Mouse (Mus musculus): ENCODE results near the gene Cdkl3. TPM values are rescaled to one million over a fixed set of nuclear protein-coding genes. Genes with fewer than 3 reads are reported as not detected.
A peak's percentile ranks its signal among the peaks of the same experiment; 100 is the strongest.
"Not testable (repeated sequence)": the region's sequence is repeated elsewhere in the genome, so short reads cannot be mapped to it uniquely, and the experiment has no call there.

Gene Cdkl3
- polyA plus RNA-seq, 2 experiments from 2014 or later = 2.7 to 5.3 TPM

DNA sequence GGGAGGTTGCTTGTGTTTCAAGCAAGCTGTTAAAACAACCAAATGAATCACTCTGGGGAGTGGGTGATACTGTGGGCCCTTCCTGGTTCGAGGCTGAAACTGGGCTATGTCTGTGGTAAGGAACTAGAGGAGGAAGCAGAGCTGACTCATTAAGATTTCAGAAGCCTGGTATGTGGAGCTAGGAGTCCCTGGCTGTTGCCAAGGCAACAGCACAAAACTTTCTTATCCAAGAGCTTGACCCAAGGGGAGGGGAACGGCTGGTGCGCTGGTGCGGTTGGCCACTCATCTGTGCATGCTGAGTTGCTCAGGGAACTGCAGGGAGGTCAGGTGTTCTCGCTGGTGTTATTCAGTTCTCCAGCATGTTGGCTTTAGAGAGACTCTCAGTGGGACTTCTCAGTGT lies 76.0 kb downstream of the Cdkl3 start:
- ATAC-seq = no peak

- no peak for ATAC-seq
Observed at GRCm38 (mm10) chr11:52080656-52081055, 76.6 kb downstream of the Cdkl3 start.

- ATAC-seq = no peak
Observed at GRCm38 (mm10) chr11:52085857-52086203, 81.8 kb downstream of the Cdkl3 start.

DNA sequence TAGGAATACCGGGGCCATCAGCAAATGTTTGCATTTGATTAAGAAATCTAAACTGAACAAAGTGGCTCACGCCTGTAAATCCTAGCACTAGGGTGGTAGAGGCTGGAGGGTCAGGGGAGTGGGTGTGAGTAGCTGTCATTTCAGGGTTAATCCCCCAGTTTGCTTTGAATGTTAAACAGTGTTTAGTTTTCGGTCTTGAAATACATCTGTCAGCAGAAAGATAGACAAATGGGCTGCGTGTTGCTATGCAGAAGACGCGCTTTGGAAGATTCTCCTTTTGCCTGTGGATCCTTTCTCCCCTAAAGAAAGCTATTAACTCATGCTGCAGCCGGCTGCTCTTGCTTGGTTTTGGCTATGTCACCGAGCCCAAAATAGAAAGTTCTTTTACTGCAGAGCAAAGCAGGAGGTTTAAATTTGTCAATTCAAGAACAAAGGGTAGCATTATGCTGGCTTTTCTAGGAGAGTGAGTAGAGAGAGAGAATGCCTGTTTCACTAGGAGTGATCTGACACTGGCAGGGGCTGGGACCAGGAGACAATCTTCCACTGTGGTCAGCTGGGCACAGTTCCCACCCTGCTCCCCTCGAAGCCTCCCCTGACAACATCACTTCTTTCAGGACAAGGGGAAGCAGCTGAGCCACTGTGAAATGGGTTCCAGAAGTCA lies 82.3 kb downstream of the Cdkl3 start:
- ATAC-seq = no peak

DNA sequence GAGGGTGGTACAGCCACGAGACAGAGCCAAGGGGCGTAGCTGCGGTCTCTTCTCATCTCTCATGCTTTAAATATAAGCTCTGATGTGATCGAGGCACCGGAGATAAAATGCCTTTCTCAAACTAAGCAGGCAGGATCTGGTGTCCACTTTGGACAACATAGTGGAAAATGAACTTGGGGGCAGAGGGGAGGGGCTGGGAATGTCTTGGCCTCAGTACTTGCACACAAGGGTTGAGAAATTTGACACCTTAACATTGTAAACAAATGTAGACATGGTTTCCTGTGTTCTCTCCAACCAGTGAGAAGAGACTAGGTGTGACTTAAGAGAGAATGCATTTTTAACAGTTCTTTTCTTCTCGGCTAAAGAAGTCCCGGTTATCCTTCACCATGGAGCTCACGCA lies 85.3 kb downstream of the Cdkl3 start:
- no peak for ATAC-seq

DNA sequence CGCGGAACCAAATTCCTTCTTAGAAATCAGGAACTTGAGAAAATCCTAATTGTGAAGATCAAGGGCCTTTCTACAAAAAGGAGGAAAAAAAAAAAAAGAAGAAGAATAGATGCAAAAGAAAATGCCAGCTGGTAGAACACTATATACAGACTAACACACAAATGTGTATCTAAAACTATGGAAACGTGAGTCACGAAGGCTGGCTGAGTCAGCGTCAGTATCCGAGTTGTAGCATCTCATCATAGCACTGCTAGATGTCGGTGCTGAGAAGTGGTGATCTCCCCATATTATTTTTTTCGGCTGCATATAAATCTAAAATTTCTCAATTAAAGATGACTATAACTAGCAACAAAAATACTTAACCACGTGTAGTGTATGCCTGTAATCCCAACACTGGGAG lies 87.2 kb downstream of the Cdkl3 start:
- ATAC-seq = no peak

GRCm38 (mm10) chr11:52094568-52094967 lies 90.5 kb downstream of the Cdkl3 start:
- no peak for ATAC-seq

GRCm38 (mm10) chr11:52097016-52097415 lies 93.0 kb downstream of the Cdkl3 start:
- ATAC-seq = no peak

- ATAC-seq = no peak
Observed at GRCm38 (mm10) chr11:52097596-52097995, 93.6 kb downstream of the Cdkl3 start.

GRCm38 (mm10) chr11:52098398-52098946 lies 94.5 kb downstream of the Cdkl3 start, which contains the start of gene Ppp2ca:
Gene Ppp2ca (plus strand): TSS chr11:52098681.
- peak; percentile 93 for ATAC-seq

DNA sequence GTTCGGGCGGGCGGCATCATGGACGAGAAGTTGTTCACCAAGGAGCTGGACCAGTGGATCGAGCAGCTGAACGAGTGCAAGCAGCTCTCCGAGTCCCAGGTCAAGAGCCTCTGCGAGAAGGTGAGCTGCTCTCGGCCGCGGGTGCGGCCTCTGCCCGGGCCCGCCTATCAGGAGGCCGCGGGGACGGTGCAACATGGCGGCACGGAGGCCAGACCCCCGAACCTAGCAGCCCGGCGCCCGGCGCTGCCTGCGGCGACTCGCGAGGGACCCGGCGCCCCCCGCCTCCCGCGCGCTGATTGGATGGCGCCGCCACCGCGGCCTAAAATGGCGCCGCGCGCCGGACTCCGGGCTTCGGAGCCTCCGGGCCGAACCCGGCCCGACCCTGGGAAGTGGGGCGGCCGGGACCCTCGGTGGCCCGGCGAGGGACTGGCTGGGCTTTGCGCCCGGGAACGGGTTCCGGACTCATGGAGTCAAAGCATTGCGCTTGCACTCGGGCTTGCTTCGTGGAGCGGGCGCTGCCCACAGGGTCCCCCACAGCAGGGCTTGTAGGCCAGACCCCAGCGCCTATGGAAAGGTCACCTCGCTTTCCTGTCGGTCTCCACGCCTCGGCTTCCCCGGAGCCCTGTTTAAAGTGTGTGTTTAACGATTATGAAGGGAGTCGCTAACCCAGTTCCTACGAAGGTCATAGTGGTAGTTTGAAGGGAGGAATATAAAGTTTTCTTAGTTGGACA lies 95.2 kb downstream of the Cdkl3 start:
- peak; percentile 9 for ATAC-seq

- ATAC-seq = peak; percentile 9
Observed at GRCm38 (mm10) chr11:52099771-52100219, 95.8 kb downstream of the Cdkl3 start.

GRCm38 (mm10) chr11:52102977-52103376 lies 99.0 kb downstream of the Cdkl3 start:
- ATAC-seq = no peak

DNA sequence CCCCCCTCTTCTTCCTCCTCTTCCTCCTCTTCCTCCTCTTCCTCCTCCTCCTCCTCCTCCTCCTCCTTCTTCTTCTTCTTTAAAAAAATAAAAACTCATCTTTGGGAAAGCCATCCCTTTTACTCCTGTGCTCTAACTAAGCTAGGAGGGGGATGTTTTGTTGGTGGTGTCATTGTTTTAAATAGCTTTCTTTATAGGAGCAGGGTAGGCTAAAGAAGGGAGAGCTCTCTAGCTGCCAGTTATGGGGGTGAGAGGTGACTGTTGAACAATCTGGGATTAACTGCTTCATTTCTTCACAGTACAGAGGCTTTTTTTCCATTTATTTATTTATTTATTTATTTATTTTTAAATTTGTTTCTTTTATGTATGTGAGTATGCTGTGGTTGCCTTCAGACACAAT lies 101.5 kb downstream of the Cdkl3 start:
- ATAC-seq = no peak

DNA sequence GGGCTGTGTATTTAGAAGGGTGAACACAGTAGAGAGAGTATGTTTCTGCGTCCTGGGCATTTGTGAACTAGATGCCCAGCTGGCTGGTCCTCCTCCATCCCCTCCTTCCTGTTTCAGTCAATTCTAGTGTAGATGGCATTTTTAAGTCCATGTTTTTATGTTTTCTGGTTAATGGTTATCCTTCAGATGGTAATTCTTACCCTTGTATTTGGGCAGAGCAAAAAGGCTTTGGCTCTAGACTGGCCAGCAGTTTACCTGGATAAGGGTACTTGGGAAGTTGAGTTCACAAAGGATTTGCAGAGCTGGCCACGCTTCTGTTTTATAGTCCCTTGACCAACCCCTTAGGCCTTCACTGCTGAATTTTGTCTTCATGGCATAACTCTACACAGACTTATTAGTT lies 102.0 kb downstream of the Cdkl3 start:
- ATAC-seq = no peak

- ATAC-seq = no peak
Observed at GRCm38 (mm10) chr11:52106438-52106837, 102.4 kb downstream of the Cdkl3 start.

GRCm38 (mm10) chr11:52108796-52109195 lies 104.8 kb downstream of the Cdkl3 start:
- ATAC-seq = no peak

DNA sequence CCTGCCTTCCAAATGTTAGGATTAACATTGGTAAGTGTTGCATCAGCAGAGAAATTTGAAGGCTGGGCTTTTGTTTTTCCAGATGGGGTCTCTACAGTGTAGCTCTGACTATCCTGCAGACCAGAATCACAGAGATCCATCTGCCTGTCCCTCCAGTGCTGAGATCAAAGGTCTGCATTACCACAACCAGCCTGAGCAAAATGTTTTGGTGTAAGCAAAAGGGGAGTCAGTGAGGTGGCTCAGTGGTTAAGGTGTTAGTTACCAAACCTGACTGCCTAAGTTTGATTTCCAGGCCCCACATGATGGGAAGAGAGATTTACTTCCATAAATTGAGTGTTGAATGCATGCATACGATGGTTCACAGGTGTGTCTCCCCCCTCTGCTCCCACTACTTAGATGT lies 105.4 kb downstream of the Cdkl3 start:
- ATAC-seq = no peak

GRCm38 (mm10) chr11:52115479-52115878 lies 111.5 kb downstream of the Cdkl3 start:
- ATAC-seq = no peak

GRCm38 (mm10) chr11:52116117-52116516 lies 112.1 kb downstream of the Cdkl3 start:
- not testable (repeated sequence) for ATAC-seq

GRCm38 (mm10) chr11:52117156-52117555 lies 113.1 kb downstream of the Cdkl3 start:
- ATAC-seq = no peak

DNA sequence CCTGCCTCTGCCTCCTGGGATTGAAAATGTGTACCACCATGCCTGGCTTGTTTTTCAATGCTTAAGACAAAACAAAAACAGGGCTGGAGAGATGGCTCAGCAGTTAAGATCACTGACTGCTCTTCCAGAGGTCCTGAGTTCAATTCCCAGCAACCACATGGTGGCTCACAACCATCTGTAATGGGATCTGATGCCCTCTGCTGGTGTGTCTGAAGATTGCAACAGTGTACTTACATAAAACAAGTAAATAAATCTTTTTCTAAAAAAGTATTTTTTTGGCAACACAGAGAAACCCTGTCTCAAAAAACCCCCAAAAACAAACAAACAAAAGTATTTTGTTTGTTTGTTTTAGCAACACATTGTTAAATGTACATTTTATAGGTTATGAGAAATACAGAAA lies 116.4 kb downstream of the Cdkl3 start:
- ATAC-seq = not testable (repeated sequence)

- ATAC-seq = no peak
Observed at GRCm38 (mm10) chr11:52122045-52122444, 118.0 kb downstream of the Cdkl3 start.

GRCm38 (mm10) chr11:52124468-52124867 lies 120.4 kb downstream of the Cdkl3 start:
- no peak for ATAC-seq

Data from CD4-positive, CD25-positive, alpha-beta regulatory T cell, adult 4 months (primary cell).